Mouse (Mus musculus) erythroblast, embryonic 14.5 days (primary cell): ENCODE measurements around the gene Pcdh7. TPM values are rescaled to one million over a fixed set of nuclear protein-coding genes. Genes with fewer than 3 reads are reported as not detected.
A peak's percentile ranks its signal among the peaks of the same experiment; 100 is the strongest.

Source experiments
- H3K27me3 ChIP-seq: 2 replicates; pipeline ENCODE4 v1.6.1; 2012; ENCODE audit warnings: inconsistent platforms; ENCODE audit not compliant: control insufficient read depth
- H3K36me3 ChIP-seq: 2 replicates; pipeline ENCODE4 v1.6.1; 2012; ENCODE audit warnings: mild to moderate bottlenecking, inconsistent platforms; ENCODE audit not compliant: control insufficient read depth
- H3K4me1 ChIP-seq: 2 replicates; pipeline ENCODE4 v1.6.1; 2012; ENCODE audit warnings: inconsistent platforms; ENCODE audit not compliant: control insufficient read depth
- H3K4me3 ChIP-seq: replicated peaks from 2 replicates; pipeline ENCODE3; 2012; ENCODE audit warnings: moderate library complexity, mild to moderate bottlenecking, inconsistent platforms
- H3K9me3 ChIP-seq: 2 replicates; pipeline ENCODE4 v1.6.1; 2012; ENCODE audit warnings: low read length, inconsistent platforms, mixed read lengths; ENCODE audit not compliant: control insufficient read depth
- GATA1 ChIP-seq: IDR thresholded peaks from 2 replicates; pipeline ENCODE4 v1.6.1; 2012; ENCODE audit warnings: low read length, inconsistent platforms, mixed read lengths
- TAL1 ChIP-seq: IDR thresholded peaks from 3 replicates; pipeline ENCODE4 v1.6.1; 2012; ENCODE audit warnings: low read length, inconsistent platforms, mixed read lengths
- polyA plus RNA-seq: library from polyadenylated mRNA; stranded (reverse); fragments of >175 nt; gene quantifications from 2 replicates; pipeline ENCODE4 v1.2.3, GENCODE M21; 2012

The Pcdh7 gene
- polyA plus RNA-seq, 1 experiment, result 0.01 TPM

- Histone ChIP-seq H3K27me3 (peaks cover 92% of the 10 kb centered on the region), H3K4me1 (peaks cover 58% of the 10 kb centered on the region), H3K9me3 (peaks cover 16% of the 10 kb centered on the region; the same call in 1 of the 2 replicates), H3K4me3 (peak overlapping the region; percentile 65), H3K36me3 (no peaks in the 10 kb centered on the region)
- TF ChIP-seq TAL1 (no peak), GATA1 (no peak)
These were observed 395 bp upstream of the Pcdh7 start for GRCm38 (mm10) chr5:57717238-57717905.

GRCm38 (mm10) chr5:57718876-57719593, 1.3 kb downstream of the Pcdh7 start:
- Histone ChIP-seq H3K36me3 (no peaks in the 10 kb centered on the region), H3K9me3 (peaks cover 16% of the 10 kb centered on the region; the same call in 1 of the 2 replicates), H3K4me3 (peak overlapping the region; percentile 65), H3K27me3 (peaks cover 86% of the 10 kb centered on the region), H3K4me1 (peaks cover 58% of the 10 kb centered on the region)
- TF ChIP-seq GATA1 (no peak), TAL1 (no peak)

- peaks cover 16% of the 10 kb centered on the region; the same call in 1 of the 2 replicates for H3K9me3 ChIP-seq
- H3K4me3 ChIP-seq, result peak overlapping the region; percentile 65
- TF ChIP-seq TAL1 (no peak), GATA1 (no peak)
- no peaks in the 10 kb centered on the region for H3K36me3 ChIP-seq
- H3K4me1 ChIP-seq, result peaks cover 55% of the 10 kb centered on the region
- H3K27me3 ChIP-seq, result peaks cover 79% of the 10 kb centered on the region
These were observed 1.9 kb downstream of the Pcdh7 start for GRCm38 (mm10) chr5:57719594-57720185.

- Histone ChIP-seq H3K36me3 (no peaks in the 10 kb centered on the region), H3K4me3 (no peak overlapping the region), H3K27me3 (peaks cover 73% of the 10 kb centered on the region), H3K4me1 (peaks cover 49% of the 10 kb centered on the region), H3K9me3 (peaks cover 16% of the 10 kb centered on the region; the same call in 1 of the 2 replicates)
- TF ChIP-seq GATA1, result no peak
- no peak for TF ChIP-seq TAL1
These were observed 2.6 kb downstream of the Pcdh7 start for GRCm38 (mm10) chr5:57720206-57720880.

- no peak overlapping the region for H3K4me3 ChIP-seq
- H3K27me3 ChIP-seq, result peaks cover 64% of the 10 kb centered on the region
- peaks cover 40% of the 10 kb centered on the region for H3K4me1 ChIP-seq
- TF ChIP-seq GATA1 (no peak), TAL1 (no peak)
- peaks cover 16% of the 10 kb centered on the region; the same call in 1 of the 2 replicates for H3K9me3 ChIP-seq
- H3K36me3 ChIP-seq, result no peaks in the 10 kb centered on the region
These were observed 3.5 kb downstream of the Pcdh7 start for GRCm38 (mm10) chr5:57721148-57721712.

- H3K4me1 ChIP-seq, result peaks cover 33% of the 10 kb centered on the region
- peaks cover 57% of the 10 kb centered on the region for H3K27me3 ChIP-seq
- H3K4me3 ChIP-seq, result no peak overlapping the region
- H3K9me3 ChIP-seq, result peaks cover 16% of the 10 kb centered on the region; the same call in 1 of the 2 replicates
- H3K36me3 ChIP-seq, result no peaks in the 10 kb centered on the region
- TF ChIP-seq TAL1, result no peak
- TF ChIP-seq GATA1, result no peak
These were observed 4.2 kb downstream of the Pcdh7 start for GRCm38 (mm10) chr5:57721927-57722326.

DNA sequence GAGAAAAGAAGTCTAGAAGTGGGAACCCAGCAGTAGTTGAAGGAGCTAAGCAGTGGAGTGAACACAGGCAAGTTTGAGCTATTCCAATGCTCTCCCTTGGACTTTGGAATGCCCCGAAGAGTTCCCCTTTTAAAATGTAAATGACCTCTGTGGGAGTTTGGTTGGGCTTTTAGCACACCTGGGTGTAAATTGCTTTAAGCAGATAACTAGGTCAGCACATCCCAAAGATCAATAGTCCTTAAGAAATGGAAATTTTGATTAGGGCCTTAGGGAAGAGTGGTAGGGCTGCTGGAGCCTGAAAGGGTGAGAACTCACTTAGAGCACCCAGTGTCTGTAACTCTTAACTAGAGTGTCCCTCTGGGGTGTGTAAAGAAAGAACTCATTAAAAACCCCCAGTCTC, 15.7 kb downstream of the Pcdh7 start:
- no peaks in the 10 kb centered on the region for H3K4me1 ChIP-seq

GRCm38 (mm10) chr5:57735723-57736122, 18.0 kb downstream of the Pcdh7 start:
- H3K27me3 ChIP-seq, result no peaks in the 10 kb centered on the region
- H3K9me3 ChIP-seq, result no peaks in the 10 kb centered on the region
- H3K4me1 ChIP-seq, result no peaks in the 10 kb centered on the region
- no peaks in the 10 kb centered on the region for H3K36me3 ChIP-seq
- TF ChIP-seq TAL1 (no peak), GATA1 (no peak)
- H3K4me3 ChIP-seq, result no peak overlapping the region

More for the DNA sequence above, 15.7 kb downstream of the Pcdh7 start:
- Histone ChIP-seq H3K27me3 (no peaks in the 10 kb centered on the region), H3K9me3 (no peaks in the 10 kb centered on the region), H3K4me3 (no peak overlapping the region), H3K36me3 (no peaks in the 10 kb centered on the region)
- TF ChIP-seq TAL1 (no peak), GATA1 (no peak)

GRCm38 (mm10) chr5:57742924-57743323, 25.2 kb downstream of the Pcdh7 start:
- H3K4me3 ChIP-seq, result no peak overlapping the region
- no peaks in the 10 kb centered on the region for H3K27me3 ChIP-seq
- no peaks in the 10 kb centered on the region for H3K36me3 ChIP-seq
- peaks cover 3% of the 10 kb centered on the region for H3K4me1 ChIP-seq
- TF ChIP-seq TAL1 (no peak), GATA1 (no peak)
- no peaks in the 10 kb centered on the region for H3K9me3 ChIP-seq
